Mouse (Mus musculus): Measurements from ENCODE around the gene Hoxb6.
A peak's percentile ranks its signal among the peaks of the same experiment; 100 is the strongest.

Hoxb6 gene

GRCm38 (mm10) chr11:96285771-96286738 lies 6.2 kb upstream of the Hoxb6 start, which contains the start of gene Hoxb7:
Gene Hoxb7, plus strand, starts transcription at chr11:96286623.
- no peak for DNase-seq (ENCODE audit: low spot score)

- no peak for DNase-seq (ENCODE audit: low spot score)
Observed at GRCm38 (mm10) chr11:96286739-96287385, 5.4 kb upstream of the Hoxb6 start.

GRCm38 (mm10) chr11:96287411-96287810 lies 4.9 kb upstream of the Hoxb6 start:
- no peak for DNase-seq (ENCODE audit: low spot score)

- DNase-seq (ENCODE audit: low spot score): no peak
Observed at GRCm38 (mm10) chr11:96288455-96289221, 3.6 kb upstream of the Hoxb6 start.

GRCm38 (mm10) chr11:96289293-96289692 lies 3.0 kb upstream of the Hoxb6 start:
- no peak for DNase-seq (ENCODE audit: low spot score)

- DNase-seq (ENCODE audit: low spot score): no peak
Observed at GRCm38 (mm10) chr11:96289837-96290236, 2.4 kb upstream of the Hoxb6 start.

- DNase-seq (ENCODE audit: low spot score): no peak
Observed at GRCm38 (mm10) chr11:96290705-96291355, 1.4 kb upstream of the Hoxb6 start.

- no peak for DNase-seq (ENCODE audit: low spot score)
Observed at GRCm38 (mm10) chr11:96292565-96293301, 457 bp downstream of the Hoxb6 start.

- no peak for DNase-seq (ENCODE audit: low spot score)
Observed at GRCm38 (mm10) chr11:96293302-96293921, 1.1 kb downstream of the Hoxb6 start.

- peak; percentile 70 for DNase-seq (ENCODE audit: low spot score)
Observed at GRCm38 (mm10) chr11:96294245-96295091, 2.2 kb downstream of the Hoxb6 start.

- no peak for DNase-seq (ENCODE audit: low spot score)
Observed at GRCm38 (mm10) chr11:96295092-96295835, 3.0 kb downstream of the Hoxb6 start.

- DNase-seq (ENCODE audit: low spot score): no peak
Observed at GRCm38 (mm10) chr11:96296997-96297396, 4.7 kb downstream of the Hoxb6 start.

GRCm38 (mm10) chr11:96297428-96297827 lies 5.2 kb downstream of the Hoxb6 start:
- DNase-seq (ENCODE audit: low spot score): no peak

GRCm38 (mm10) chr11:96297968-96298635 lies 5.8 kb downstream of the Hoxb6 start:
- DNase-seq (ENCODE audit: low spot score): no peak

GRCm38 (mm10) chr11:96298895-96299667 lies 6.8 kb downstream of the Hoxb6 start:
- no peak for DNase-seq (ENCODE audit: low spot score)

GRCm38 (mm10) chr11:96299781-96300180 lies 7.5 kb downstream of the Hoxb6 start:
- DNase-seq (ENCODE audit: low spot score): no peak

- DNase-seq (ENCODE audit: low spot score): no peak
Observed at GRCm38 (mm10) chr11:96300354-96301063, 8.2 kb downstream of the Hoxb6 start.

Measured in ovary, postnatal 14 days (tissue).